Mouse (Mus musculus) ES-Bruce4 (cell line): Measurements from ENCODE around the gene Klhl26.

Experiments used
- CTCF ChIP-seq: IDR thresholded peaks from one replicate; pipeline ENCODE4 v1.8.1; 2011; ENCODE audit warnings: low read depth, low read length
- EP300 ChIP-seq: IDR thresholded peaks from 2 replicates; pipeline ENCODE4 v1.6.1; 2011; ENCODE audit warnings: low read depth, low read length; ENCODE audit not compliant: insufficient read depth
- POLR2A ChIP-seq: IDR thresholded peaks from one replicate; pipeline ENCODE4 v1.8.1; 2011; ENCODE audit warnings: low read length; ENCODE audit not compliant: insufficient read depth

DNA sequence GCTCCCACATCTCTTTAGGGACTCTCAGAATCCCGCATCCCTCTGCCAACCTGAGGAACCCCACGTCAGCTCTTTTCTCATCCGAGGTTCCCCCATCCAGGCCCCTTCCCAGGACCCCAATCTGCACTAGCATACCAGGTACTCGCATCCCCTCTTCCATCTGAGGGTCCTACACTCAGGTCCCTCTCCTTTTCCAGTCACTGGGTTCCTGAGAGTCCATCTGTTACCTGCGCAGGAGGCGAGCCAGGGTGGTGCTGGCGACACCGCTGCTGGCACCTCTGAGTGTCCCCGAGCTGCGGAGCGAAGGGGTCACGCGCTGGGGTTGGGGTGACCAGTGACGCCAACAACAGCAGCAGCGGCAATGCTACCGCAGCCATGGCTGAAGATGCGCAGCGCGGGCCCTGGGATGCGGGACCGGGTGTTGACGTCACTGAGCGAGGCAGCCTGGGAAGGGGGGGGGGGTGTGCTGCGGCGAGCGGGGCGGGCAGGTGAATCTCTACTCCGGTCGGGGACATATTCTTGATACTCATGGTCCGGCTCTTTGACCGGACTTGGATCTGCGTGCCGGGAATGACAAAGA, 10.3 kb upstream of the Klhl26 start, which contains the start of gene Tmem59l:
- TF ChIP-seq CTCF: no peak
- no peak for TF ChIP-seq POLR2A
- no peak for TF ChIP-seq EP300
